Mouse (Mus musculus): Measurements from ENCODE around the gene Sdccag8.
"Not testable (repeated sequence)": the region's sequence is repeated elsewhere in the genome, so short reads cannot be mapped to it uniquely, and the experiment has no call there.

Sdccag8 gene

DNA sequence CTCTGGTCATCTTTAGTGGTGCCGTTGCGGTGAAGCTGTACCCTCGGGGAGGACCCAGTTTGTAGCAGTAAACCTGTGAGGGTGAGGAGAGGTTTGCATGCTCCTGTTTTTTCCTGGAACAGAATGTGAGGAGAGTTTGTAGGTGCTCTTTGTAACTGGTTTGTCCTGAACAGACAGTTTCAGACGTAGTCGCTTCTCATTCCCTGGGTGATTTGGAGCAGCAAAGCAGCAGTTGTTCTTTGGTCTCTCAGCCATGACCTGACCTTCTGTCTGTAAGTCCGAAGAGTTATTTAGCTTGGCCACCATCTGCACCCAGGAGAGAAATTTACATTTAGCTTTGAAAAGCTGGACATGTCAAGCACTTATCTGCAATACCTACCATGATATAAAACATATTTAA is 65.2 kb downstream of the Sdccag8 start:
- DNase-seq: no peak

DNA sequence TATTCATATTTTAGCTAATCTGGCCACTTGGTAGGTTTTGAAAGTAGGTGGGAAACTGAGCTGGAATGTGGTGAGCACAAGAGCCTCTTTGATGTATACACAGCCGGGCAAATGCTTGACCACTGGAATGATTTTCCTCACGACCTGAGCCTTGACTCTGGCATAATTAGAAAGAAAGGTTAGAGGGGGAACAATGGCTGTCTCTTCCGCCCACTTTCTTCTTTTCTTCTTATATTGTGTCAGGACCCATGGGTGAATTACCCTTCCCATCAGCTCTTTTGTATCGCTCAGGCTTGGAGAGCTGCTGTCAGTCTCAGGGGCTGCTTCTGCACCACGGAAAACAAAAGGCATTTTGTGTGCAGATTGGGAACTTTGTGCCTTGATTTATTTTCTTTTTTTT is 65.6 kb downstream of the Sdccag8 start:
- no peak for DNase-seq

DNA sequence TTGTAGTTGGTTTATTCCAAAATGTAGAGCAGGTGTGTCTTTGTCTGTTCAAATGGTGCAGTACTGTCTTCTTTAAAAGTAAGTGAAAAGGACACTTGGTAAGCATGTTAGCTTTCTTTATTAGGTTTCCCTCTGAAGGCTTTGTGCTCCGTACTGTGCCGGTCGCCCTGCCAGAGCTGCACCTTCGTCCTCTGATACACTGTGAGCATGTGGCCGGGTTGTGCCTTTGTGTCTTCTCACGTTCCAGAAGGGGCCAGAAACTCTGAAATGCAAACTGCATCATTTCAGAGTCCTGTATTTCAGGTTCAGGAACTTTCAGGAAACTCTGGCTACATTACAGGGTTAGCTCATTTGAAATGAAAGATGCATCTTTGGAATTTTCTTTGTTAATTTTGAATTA is 66.5 kb downstream of the Sdccag8 start:
- DNase-seq: no peak

DNA sequence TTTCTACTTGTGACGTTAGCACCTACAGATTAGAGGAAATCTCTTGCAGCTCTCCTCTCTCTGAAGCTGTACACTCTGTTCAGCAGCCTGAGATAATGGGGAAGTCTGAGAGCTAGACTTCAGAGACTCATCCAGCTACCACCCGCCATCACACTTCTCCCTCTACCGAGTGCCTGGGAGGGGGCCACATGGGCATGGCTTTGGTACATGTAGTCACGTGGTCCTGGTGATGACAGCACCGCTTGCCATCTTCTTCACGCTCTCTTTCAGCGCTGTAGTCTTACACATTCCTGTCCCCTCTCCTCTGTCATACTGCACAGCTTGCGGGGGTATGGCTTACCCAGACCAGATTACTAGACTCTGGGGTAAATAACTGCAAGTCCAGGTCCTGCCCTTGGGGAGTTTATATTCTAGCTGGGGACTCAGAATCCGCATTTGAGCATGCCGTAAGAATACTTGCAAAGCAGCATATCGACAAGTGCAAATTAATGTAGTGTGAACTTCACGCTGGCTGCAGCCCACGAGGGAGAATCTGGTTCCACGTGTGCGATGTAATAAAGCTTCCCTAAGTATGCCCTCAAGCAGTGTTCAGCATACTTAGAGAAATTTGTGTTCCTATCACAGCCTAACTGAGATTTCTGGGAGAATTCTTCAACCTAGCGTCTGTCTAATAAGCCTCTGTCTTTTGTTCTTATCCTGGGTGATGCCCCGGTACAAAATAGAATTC is 70.9 kb downstream of the Sdccag8 start:
- DNase-seq: no peak

DNA sequence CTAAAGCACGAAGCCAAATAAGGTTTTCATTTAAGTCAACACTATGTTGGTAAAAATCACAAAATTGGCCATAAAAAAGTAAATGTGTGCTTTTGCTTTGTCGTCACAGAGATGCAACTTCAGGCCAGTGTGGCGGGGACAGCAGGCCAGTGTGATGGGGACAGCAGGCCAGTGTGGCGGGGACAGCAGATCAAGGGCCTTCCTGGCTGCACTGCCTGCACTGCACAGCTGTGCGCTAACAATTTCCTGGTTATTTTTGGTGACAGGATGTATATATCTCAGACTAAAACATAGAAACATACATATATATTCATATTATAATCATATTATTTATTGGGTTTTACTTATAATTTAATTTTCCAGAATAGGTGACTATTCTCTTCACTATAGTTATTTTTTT is 71.5 kb downstream of the Sdccag8 start:
- no peak for DNase-seq

DNA sequence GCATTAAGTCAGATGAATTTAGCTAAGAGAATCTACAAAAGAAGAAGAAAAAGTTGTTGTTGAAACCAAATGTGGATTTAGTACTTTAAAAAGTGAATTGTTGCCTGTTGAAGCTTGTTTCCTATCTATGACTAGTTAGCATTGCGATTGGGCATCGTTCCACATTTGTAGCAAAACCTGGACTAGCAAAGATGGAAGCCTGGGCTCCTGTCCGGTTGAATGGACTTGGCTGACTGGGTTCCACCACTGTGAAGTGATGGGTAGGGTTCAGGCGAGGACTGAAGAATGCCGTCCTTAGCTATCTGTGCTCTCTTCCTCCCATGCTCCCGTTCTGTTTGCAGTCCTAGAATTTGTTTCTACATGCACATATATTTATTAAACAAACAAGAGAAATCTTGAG is 89.3 kb downstream of the Sdccag8 start:
- no peak for DNase-seq

DNA sequence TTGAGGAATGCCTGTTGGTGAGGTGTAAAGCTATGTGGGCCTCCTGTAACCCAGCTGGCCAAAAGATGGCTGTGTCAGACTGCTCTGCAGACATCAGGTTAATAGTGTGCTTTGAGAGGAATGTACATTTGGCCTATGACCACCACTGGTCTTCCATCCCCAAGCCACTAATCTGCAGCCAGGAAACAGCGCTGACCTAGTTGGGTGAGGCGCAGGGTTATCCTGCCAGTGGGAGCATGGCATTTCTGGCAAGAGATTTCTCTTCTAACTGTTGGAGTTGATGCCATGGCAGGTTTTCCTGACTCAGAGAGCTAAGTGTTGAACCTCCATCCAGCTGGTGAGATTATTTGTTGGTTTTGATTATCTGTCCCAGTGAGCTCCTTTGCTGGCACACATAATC is 101.5 kb downstream of the Sdccag8 start:
- no peak for DNase-seq

DNA sequence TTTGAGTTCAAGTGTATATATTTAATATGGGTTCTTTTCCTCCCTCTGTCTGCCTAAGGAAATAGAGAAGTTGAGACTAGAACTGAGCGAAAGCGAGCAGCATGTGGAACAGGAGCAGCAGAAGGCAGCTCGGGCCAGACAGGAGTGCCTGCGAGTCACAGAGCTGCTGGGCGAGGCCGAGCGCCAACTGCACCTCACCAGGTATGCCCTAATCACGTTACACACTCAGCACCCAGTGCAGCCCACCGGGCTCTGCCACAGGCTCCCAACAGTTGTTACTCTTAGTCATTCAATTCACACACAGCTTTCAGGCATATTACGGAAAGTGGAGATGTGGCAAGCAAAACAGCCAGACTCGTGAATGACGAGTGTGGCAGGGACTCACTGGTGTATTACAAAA is 105.0 kb downstream of the Sdccag8 start:
- no peak for DNase-seq

DNA sequence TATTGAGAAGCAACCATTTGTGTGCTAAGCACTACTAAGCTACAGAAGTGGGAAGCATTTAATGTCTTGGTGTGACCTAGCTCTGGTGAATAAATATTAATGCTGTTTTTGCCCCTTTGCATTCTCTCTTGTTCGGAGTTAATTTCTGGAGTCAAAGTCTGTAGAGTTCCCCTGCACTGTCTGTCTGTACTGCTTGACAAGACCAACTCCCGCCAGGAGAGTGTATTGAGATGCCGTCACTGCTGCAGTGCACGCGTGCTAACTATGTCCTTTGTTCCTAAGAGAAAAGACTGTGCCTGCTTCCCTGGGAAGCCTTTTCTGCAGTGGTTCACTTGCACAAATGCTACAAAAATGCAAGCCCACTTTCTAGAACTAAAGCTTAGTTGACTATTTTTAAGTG is 108.4 kb downstream of the Sdccag8 start:
- DNase-seq: no peak

DNA sequence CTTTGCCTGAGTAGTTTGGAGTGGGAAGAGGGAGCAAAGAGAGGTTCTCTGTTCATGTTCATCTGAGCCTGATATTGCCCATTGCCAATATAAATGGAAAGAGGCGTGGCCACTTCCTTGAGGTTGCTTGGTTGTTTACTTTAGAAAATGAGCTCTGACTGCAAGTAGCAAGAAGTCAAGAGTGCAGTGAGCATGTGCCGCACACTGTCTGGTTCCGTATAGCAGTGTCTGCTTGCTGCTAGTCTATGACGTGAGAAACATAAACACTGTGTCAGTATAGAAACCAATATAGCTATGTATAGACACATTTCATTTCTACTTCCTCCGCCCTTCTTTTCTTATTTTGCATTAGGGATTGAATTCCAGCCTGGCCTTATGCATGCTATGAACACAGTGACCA is 111.5 kb downstream of the Sdccag8 start:
- no peak for DNase-seq

DNA sequence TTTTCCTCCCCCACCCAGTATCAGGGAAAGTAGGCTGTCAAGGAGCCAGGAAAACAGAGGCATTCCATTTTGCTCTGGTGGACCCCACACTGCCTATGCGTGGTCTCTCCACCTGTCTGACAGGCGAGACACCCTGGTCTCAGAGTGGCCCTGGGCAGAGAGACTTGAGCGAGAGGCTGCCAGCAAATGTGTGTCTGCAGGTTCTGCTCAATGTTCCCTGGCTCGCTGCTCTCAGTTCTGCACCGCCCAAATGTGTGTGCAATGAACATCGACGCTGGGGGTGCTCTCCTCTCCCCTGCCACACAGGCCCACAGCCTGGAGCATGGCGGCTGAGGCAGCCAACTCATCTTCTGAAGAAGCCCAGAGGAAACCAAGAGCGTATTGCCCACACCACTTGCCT is 112.9 kb downstream of the Sdccag8 start:
- DNase-seq: no peak

DNA sequence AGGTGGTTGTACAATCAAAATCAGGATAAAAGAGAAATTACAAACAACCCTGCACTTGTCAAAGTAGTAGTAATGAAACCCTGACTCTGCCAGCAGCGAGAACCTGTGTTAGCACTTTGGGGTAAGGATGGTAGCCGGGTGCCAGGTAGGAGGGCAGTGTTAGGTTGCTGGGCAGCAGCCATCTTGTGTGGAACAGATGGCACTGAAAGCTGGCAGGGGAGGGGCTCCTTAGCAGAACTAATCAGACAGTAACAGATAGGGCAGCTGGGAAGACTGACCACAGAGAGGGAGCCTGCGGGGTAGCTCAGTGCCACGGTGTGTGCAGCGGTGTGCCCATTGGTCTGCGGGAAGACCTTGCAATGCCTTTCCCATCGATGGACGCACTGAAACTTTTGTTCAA is 115.2 kb downstream of the Sdccag8 start:
- DNase-seq: no peak

DNA sequence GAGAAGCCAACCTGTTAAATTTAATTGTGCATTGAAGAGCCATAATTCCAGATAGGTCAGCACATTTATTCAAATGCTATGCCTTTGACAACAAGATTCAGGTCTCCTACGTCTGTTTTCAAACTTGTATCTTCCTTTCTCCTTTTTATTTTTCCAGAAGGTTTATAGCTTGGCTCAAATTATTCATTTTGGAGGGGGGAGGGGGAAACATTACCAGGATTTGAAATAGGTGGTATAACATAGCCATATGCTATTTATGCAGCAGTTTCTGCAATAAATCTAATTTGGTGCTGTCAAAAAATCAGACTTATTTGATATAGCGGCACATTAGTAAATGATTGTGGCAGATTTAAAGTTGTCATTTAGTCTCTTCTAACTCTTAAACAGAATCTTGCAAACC is 116.1 kb downstream of the Sdccag8 start:
- no peak for DNase-seq

DNA sequence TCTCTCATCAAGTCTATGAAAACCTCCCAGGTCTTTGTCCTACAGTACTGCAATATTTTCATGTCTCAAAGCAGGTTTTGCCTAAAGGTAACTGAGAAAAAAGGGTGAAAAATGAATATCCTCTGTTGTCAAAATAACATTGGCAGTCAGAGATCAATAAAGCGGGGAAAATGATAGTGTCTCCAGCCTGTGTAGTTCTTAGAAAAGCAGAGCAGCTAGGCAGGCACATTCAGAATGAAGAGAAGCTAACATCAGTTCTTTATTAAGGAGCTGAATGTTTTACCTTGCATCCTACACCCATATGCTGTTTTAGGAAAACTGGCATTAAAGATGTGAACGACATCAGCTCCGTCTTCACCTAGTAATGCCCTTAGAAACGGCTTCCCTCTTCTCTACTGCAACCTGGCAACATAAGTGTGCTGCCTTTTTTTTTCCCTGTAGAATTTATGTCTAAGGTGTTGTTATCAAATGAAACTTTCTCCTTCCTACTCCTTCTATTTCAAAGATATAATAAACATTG is 116.6 kb downstream of the Sdccag8 start:
- no peak for DNase-seq

DNA sequence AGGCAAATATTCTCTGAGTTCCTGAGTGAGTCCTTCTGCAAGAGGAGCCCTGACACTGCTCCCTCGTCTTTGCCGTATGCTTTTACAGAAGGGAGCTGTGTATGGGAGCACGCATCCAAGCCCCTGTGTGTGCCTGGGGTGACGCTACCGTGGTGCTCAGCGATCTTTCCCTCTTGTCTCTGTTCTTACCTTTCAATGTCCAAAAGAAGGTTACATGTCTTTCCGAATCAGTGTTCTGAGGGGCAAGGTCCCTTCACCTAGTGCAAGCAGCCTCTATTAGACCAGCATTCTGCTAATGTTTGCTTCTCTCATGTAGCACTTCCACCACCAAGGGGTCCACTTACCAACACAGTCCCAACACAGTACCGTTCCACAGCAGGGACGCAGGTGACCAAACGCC is 117.1 kb downstream of the Sdccag8 start:
- DNase-seq: no peak

DNA sequence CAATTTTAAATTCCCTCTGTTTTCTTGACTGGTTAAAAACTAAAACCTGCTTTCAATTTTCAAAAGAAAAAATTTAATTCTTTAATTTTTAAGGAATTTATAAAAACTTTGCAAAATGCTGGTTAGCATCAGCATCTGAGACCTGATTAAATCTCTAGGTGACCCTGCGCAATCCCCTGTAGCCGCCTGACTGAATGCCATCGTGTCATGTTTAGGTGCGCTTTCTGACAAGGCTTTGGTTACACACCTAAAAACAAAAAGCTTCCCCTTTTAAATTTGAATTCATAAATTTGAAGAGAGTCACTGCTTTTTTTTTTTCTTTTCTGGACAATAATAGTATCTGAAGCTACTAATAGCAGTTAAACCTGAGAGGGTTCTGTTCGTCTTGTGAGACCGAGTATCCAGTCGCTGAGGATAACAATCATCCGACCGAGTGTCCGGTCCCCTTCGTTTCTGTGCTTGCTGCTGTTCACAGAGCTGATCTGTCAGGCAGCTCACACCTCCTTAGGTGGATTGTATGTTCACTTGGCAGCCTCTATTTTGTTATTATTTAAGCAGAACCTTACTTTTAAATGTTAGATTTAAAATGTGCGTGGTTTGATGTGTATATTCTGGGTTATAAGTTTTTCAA is 118.0 kb downstream of the Sdccag8 start:
- DNase-seq: no peak

DNA sequence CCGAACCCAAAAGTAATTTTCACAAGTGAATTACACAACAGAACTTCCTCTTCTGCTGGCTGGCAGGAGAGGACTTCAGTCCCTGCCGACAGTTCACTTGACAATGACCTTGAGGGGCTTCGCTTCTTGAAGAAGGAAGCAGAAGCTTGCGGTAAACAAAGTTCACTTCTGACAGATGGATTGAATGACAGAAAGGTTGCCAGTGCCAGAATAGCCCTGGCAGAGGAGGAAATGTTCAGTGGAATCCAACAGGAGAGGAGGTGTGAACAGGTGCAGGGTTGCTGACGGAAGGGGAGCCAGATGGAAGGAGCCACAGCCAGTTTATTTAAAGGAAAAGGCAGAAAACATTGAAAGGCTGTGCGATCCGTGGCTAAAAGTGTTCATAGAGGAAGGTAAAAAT is 118.9 kb downstream of the Sdccag8 start:
- no peak for DNase-seq

DNA sequence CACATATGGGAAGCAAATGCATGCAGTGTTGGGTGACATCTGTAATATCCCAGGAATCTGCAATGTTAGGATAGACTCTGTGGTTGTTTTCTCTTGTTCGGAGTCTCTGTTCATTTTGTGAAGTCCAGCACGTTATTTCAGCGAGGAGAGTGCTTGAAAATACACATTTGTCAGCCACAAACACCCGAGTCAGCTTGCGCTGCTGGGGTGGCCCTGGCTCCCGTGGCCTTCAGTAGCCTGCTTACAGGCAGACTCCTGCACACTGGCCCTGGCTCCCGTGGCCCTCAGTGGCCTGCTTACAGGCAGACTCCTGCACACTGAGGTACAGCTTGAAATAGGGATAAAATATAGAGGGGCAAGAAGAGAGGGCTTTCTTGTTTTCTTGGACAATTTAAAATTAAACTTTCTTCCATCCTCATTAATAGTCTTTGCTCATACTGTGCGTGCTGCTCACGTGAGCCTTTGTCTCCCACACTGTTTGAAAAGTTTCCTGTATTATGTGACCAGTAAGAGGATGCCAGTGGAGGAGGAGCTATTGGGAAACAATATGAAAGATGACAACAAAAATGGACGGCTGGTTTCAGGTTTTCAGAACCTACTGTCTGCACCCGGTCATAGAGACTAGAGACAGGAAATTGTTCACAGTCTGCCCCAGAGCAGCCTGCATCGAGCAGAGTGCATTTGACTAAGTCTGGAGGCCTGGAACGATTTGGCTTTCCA is 119.7 kb downstream of the Sdccag8 start:
- no peak for DNase-seq

DNA sequence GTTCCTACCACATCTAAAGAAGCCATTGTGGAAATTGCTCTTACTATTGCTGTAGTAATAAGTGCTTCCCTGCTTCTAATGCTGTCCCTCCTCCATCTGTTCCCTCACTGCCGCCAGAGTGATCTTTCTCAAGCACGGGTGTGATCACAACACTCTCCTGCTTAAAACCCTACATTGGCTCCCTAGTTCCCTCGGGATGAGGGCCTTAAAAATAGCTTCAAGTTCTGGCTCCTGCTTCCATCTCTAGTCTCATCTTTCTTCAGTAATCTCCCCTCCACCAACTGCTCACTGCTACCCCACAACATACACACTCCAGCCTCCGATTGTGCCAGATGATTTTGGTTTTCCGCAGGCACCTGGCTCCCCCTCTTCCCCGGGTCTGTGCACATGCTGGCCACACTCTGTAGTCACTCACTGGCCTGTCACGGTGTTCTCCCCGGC is 125.5 kb downstream of the Sdccag8 start:
- DNase-seq: no peak

DNA sequence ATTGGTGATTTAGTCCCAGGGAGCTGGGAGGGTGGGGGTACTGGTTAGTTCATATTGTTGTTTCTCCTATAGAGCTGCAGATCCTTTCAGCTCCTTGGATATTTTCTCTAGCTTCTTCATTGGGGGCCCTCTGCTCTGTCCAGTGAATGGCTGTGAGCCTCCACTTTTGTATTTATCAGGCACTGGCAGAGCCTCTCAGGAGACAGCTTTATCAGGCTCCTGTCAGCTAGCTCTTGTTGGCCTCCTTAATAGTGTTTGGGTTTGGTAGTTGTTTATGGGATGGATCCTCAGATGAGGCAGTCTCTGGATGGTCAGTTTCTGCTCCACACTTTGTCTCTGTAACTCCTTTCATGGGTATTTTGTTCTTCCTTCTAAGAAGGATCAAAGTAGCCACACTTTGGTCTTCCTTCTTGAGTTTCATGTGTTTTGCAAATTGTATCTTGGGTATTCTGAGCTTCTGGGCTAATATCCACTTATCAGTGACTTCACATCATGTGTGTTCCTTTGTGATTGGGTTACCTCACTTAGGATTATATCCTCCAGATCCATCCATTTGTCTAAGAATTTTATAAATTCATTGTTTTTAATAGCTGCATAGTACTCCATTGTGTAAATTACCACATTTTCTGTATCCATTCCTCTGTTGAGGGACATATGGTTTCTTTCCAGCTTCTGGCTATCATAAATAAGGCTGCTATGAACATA is 127.0 kb downstream of the Sdccag8 start:
- not testable (repeated sequence) for DNase-seq

DNA sequence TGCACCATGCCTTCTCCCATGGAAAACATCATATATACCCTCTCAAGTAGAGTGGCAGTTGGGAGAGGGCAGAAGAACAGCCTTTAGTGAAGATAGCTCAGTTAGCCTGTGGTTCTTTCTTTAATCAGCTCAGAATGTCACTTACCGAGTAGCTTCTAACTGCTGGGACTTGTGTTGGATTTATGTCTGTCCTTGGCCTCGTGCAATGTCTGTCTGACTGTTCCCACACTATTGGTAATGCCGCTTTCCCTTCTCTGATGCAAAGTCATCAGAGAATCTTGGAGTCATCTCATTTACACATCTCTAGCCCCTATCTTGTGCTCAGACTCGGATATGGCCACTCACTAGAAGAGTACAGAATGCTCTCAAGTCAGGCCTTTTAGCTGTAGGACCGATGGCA is 128.7 kb downstream of the Sdccag8 start:
- DNase-seq: no peak

DNA sequence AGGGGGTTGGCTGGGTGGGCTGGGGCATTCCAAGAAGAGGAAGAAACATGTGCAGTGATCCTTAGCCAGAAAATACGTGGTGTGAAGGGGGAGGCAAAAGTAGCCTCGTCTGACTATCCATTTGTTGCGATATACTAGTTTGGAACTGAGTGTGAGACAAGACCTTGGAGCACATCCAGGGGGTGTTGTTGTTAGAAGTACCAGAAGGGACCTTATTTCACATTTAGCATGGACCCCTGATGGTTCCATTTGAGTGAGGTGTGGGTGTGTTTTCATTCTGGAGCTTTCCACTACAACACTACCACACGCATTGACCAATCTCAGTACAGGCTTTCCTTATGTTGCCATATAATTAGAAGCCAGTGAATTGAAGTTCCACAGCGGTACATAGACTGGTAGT is 129.5 kb downstream of the Sdccag8 start:
- no peak for DNase-seq

DNA sequence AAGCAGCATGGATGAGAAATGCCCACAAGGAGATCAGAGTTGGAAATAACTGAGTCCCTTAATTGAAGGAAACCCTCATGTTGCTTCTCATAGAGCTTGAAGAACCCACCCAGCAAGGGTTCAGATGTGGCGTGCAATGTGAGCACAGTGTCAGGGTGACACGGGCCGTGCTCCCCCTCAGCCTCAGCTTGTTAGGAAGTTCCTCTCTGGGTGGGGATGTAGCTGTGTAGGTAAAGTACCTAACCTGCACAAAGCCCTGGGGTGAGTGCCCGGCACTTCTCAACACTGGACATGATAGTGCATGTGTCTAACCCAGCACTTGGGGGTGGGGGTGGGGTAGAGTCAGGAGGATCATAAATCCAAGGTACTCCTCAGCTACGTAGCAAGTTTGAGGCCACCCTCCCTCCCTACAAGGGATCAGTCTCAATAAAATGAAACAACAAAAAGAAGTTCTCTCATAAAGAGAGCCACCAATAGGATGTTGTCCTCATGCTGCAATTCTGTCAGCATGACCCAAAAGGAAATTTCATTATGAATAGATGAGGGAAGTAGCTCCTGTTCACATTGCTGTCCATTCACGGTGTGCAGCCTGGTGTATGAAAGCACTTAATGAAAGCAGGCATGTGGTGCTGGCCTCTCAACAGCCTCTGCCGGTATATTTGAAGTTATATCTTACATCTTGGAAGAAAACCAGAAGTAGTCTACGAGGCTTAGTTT is 130.2 kb downstream of the Sdccag8 start:
- no peak for DNase-seq
